Mouse (Mus musculus) C2C12 (cell line): Measurements from ENCODE around the gene Lcor. TPM values are rescaled to one million over a fixed set of nuclear protein-coding genes. Genes with fewer than 3 reads are reported as not detected.

ENCODE experiments used
- H3K27me3 ChIP-seq: one replicate; pipeline ENCODE4 v1.6.1; 2011; ENCODE audit not compliant: control insufficient read depth, insufficient read depth, insufficient read length
- H3K36me3 ChIP-seq: one replicate; pipeline ENCODE4 v1.6.1; 2011; ENCODE audit not compliant: control insufficient read depth, insufficient read depth
- H3K4me3 ChIP-seq: one replicate; pipeline ENCODE4 v1.5.1; 2011; ENCODE audit warnings: mild to moderate bottlenecking, control low read depth; ENCODE audit not compliant: poor library complexity, insufficient read depth, severe bottlenecking
- H3K79me2 ChIP-seq: one replicate; pipeline ENCODE4 v1.6.1; 2011; ENCODE audit not compliant: control insufficient read depth, insufficient read depth
- H3K79me3 ChIP-seq: one replicate; pipeline ENCODE4 v1.6.1; 2011; ENCODE audit warnings: low read depth, control low read depth
- H3ac ChIP-seq: one replicate; pipeline ENCODE3; 2011; ENCODE audit warnings: low read depth; ENCODE audit not compliant: control insufficient read depth, insufficient read length
- CEBPB ChIP-seq: IDR thresholded peaks from one replicate; pipeline ENCODE4 v1.6.1; 2011; ENCODE audit warnings: low read depth, mild to moderate bottlenecking, control low read depth, moderate library complexity
- CTCF ChIP-seq: IDR thresholded peaks from one replicate; pipeline ENCODE4 v1.5.1; 2011; ENCODE audit not compliant: control insufficient read depth, insufficient read depth, insufficient read length
- FOSL1 ChIP-seq: IDR thresholded peaks from one replicate; pipeline ENCODE4 v1.8.0; 2011; ENCODE audit warnings: mild to moderate bottlenecking, low read length; ENCODE audit not compliant: poor library complexity, insufficient read depth, severe bottlenecking
- MAX ChIP-seq: IDR thresholded peaks from one replicate; pipeline ENCODE4 v1.6.1; 2011; ENCODE audit warnings: mild to moderate bottlenecking, control low read depth
- MYOD1 ChIP-seq: IDR thresholded peaks from one replicate; pipeline ENCODE4 v1.6.1; 2011; ENCODE audit warnings: low read depth; ENCODE audit not compliant: control insufficient read depth, insufficient read length
- MYOG ChIP-seq: IDR thresholded peaks from one replicate; pipeline ENCODE4 v1.6.1; 2011; ENCODE audit not compliant: control insufficient read depth, insufficient read length; ENCODE audit errors: extremely low read depth
- USF1 ChIP-seq: IDR thresholded peaks from one replicate; pipeline ENCODE4 v1.6.1; 2011; ENCODE audit warnings: low read depth, mild to moderate bottlenecking, control low read depth, moderate library complexity
- long read RNA-seq, 2 experiments: library from polyadenylated mRNA; unstranded; transcript quantifications; one replicate each; pipeline ENCODE4 v2.0.0; 2019 to 2020
- polyA plus RNA-seq: library from polyadenylated mRNA; unstranded; fragments of >200 nt; fragmentation: generic; extraction: Trizol; gene quantifications from one replicate; pipeline ENCODE4 v1.2.1, GENCODE M21; 2012; ENCODE audit warnings: missing spikeins

Lcor gene
- polyA plus RNA-seq = 1.2 TPM
- long read RNA-seq, experiment 1, full-length matches to known transcripts = 1 of 20 reads
- long read RNA-seq, experiment 1, partial matches to known transcripts = 0 of 20 reads
- long read RNA-seq, experiment 1, other reads (novel, unspliced or antisense) = 19 of 20 reads
- long read RNA-seq, experiment 2, full-length matches to known transcripts = 18 of 37 reads
- long read RNA-seq, experiment 2, partial matches to known transcripts = 0 of 37 reads
- long read RNA-seq, experiment 2, other reads (novel, unspliced or antisense) = 19 of 37 reads

DNA sequence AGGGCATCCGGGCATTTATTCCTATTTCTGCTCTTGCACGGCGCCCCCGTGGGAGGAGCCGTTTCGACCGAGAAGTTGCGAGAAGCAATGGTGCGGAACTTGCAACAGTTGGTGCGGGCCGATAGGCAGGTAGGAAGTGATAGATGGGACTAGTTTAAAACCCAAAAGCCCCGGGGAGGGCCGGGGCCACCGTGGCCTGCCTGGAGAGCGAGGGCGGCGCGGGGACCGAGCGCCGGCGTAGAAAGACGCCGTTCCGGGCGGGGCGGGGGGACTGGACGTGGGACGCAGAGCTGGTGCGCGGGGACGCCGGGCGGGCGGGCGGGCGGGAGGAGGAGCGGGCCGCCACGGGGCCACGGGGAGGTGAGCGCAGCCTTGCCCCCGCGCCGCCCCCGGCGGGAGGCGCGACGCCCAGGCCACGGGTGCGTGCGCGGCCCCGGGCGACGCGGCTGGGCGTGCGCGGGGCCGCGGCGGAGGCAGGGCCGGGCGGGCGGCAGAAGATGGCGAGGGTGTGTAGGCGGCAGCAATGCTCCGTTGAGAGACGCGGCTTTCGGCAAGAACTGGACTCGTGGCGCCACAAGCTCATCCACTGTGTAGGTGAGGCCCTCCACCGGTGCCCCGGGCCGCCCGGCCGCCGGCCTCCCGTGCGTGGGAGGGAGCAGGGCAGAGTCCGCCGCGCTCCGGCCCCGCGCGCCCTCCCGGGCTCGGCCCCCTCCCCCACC lies at the start of gene Lcor:
TSS of gene Lcor (plus strand) at position 448 of the 719 bp plus-strand sequence.
- H3K36me3 ChIP-seq = peaks cover 6% of the 10 kb centered on the region
- H3K4me3 ChIP-seq = peak within 1 kb of the TSS; percentile 82
- peaks cover 40% of the 10 kb centered on the region for H3K79me3 ChIP-seq
- H3ac ChIP-seq = peak within 1 kb of the TSS; percentile 95
- H3K27me3 ChIP-seq = no peaks in the 10 kb centered on the region
- TF ChIP-seq MYOG = no peak
- no peak for TF ChIP-seq USF1
- no peak for TF ChIP-seq CEBPB
- TF ChIP-seq MAX = no peak
- TF ChIP-seq CTCF = no peak
- no peak for TF ChIP-seq MYOD1
- H3K79me2 ChIP-seq = peaks cover 44% of the 10 kb centered on the region

- no peaks in the 10 kb centered on the region for H3K79me3 ChIP-seq
- no peaks in the 10 kb centered on the region for H3K27me3 ChIP-seq
- no peak overlapping the region for H3ac ChIP-seq
- H3K79me2 ChIP-seq = no peaks in the 10 kb centered on the region
- no peak overlapping the region for H3K4me3 ChIP-seq
- TF ChIP-seq MYOG (no peak), FOSL1 (no peak), CTCF (no peak), MYOD1 (no peak), MAX (no peak)
- H3K36me3 ChIP-seq = no peaks in the 10 kb centered on the region
These were observed 47.1 kb upstream of the Lcor start for GRCm38 (mm10) chr19:41435366-41435765.

DNA sequence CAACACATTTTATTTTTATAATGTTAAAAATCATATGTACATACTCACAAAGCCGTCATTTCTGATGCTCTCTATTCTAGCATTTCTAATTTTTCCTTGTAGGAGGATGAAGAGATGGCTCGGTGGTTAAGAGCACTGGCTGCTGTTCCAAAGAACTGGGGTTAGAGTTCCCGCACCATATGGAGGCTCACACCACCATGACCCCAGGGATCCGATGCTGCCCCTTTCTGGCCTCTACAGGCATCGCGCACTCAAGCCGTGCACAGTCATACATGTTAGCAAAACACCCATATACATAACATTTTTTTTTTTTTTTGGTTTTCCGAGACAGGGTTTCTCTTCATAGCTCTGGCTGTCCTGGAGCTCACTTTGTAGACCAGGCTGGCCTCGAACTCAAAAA lies 46.0 kb upstream of the Lcor start:
- Histone ChIP-seq H3K36me3 (no peaks in the 10 kb centered on the region), H3ac (no peak overlapping the region), H3K4me3 (no peak overlapping the region), H3K79me2 (no peaks in the 10 kb centered on the region), H3K79me3 (no peaks in the 10 kb centered on the region), H3K27me3 (no peaks in the 10 kb centered on the region)
- TF ChIP-seq CEBPB (no peak), CTCF (no peak), USF1 (no peak), MAX (no peak), MYOD1 (no peak), FOSL1 (no peak), MYOG (no peak)

GRCm38 (mm10) chr19:41438953-41439352 lies 43.5 kb upstream of the Lcor start:
- TF ChIP-seq MYOD1 = no peak
- no peak overlapping the region for H3K4me3 ChIP-seq
- H3K27me3 ChIP-seq = no peaks in the 10 kb centered on the region
- no peak overlapping the region for H3ac ChIP-seq
- H3K79me3 ChIP-seq = no peaks in the 10 kb centered on the region
- no peaks in the 10 kb centered on the region for H3K79me2 ChIP-seq
- H3K36me3 ChIP-seq = no peaks in the 10 kb centered on the region

- no peaks in the 10 kb centered on the region for H3K79me3 ChIP-seq
- H3K36me3 ChIP-seq = no peaks in the 10 kb centered on the region
- no peak overlapping the region for H3ac ChIP-seq
- no peaks in the 10 kb centered on the region for H3K27me3 ChIP-seq
- TF ChIP-seq CEBPB = no peak
- TF ChIP-seq USF1 = no peak
- TF ChIP-seq FOSL1 = no peak
- TF ChIP-seq CTCF = no peak
- TF ChIP-seq MYOG = no peak
- TF ChIP-seq MYOD1 = no peak
- TF ChIP-seq MAX = no peak
- no peak overlapping the region for H3K4me3 ChIP-seq
- no peaks in the 10 kb centered on the region for H3K79me2 ChIP-seq
These were observed 41.0 kb upstream of the Lcor start for GRCm38 (mm10) chr19:41441446-41441845.

- no peak overlapping the region for H3ac ChIP-seq
- no peaks in the 10 kb centered on the region for H3K27me3 ChIP-seq
- no peak for TF ChIP-seq MAX
- no peak for TF ChIP-seq USF1
- no peak for TF ChIP-seq FOSL1
- TF ChIP-seq MYOG = no peak
- TF ChIP-seq MYOD1 = no peak
- TF ChIP-seq CEBPB = no peak
- TF ChIP-seq CTCF = no peak
- H3K4me3 ChIP-seq = no peak overlapping the region
- H3K79me3 ChIP-seq = no peaks in the 10 kb centered on the region
- no peaks in the 10 kb centered on the region for H3K79me2 ChIP-seq
- no peaks in the 10 kb centered on the region for H3K36me3 ChIP-seq
These were observed 40.4 kb upstream of the Lcor start for GRCm38 (mm10) chr19:41441911-41442607.
